Mouse (Mus musculus) forebrain, embryonic 16.5 days (tissue): ENCODE data around the gene Senp1. TPM values are rescaled to one million over a fixed set of nuclear protein-coding genes. Genes with fewer than 3 reads are reported as not detected.

Source experiments
- ATAC-seq: fragments of 200-750 bp; cut with Nextera tagmentation; 2 replicates; pipeline ENCODE4 v1.8.0; 2017; ENCODE audit warnings: mild to moderate bottlenecking, moderate library complexity
- H3K27ac ChIP-seq: fragments of 300-500 bp; sonication (generic); 2 replicates; pipeline ENCODE4 v1.5.1; 2014; ENCODE audit warnings: low read length, control low read depth
- H3K27me3 ChIP-seq: fragments of 300-500 bp; sonication (generic); replicated peaks from 2 replicates; pipeline ENCODE4 v1.6.1; 2014; ENCODE audit warnings: low read length; ENCODE audit not compliant: control insufficient read depth, insufficient read depth
- H3K36me3 ChIP-seq: fragments of 300-500 bp; sonication (generic); 2 replicates; pipeline ENCODE4 v1.6.1; 2014; ENCODE audit not compliant: control insufficient read depth, insufficient read depth
- H3K4me1 ChIP-seq: fragments of 300-500 bp; sonication (generic); replicated peaks from 2 replicates; pipeline ENCODE4 v1.6.1; 2014; ENCODE audit warnings: low read length; ENCODE audit not compliant: control insufficient read depth, insufficient read depth
- H3K4me2 ChIP-seq: fragments of 300-500 bp; sonication (generic); 2 replicates; pipeline ENCODE4 v1.6.1; 2014; ENCODE audit warnings: mild to moderate bottlenecking, low read length, control low read depth
- H3K4me3 ChIP-seq: fragments of 300-500 bp; sonication (generic); replicated peaks from 2 replicates; pipeline ENCODE4 v1.5.1; 2014; ENCODE audit warnings: mild to moderate bottlenecking, low read length, control low read depth
- H3K9ac ChIP-seq: fragments of 300-500 bp; sonication (generic); replicated peaks from 2 replicates; pipeline ENCODE4 v1.6.1; 2014; ENCODE audit warnings: low read depth, low read length, control low read depth
- H3K9me3 ChIP-seq: fragments of 300-500 bp; sonication (generic); 2 replicates; pipeline ENCODE4 v1.6.1; 2016; ENCODE audit warnings: low read length; ENCODE audit not compliant: control insufficient read depth
- WGBS: fragments of 180-500 bp; shearing (Covaris S2); extraction: QIAGEN DNeasy Blood & Tissue Kit; methylation state at CpG from one replicate; pipeline ENCODE4 v1.1.7; 2014; 5-methylcytosine and 5-hydroxymethylcytosine counted together
- polyA plus RNA-seq: library from polyadenylated mRNA; unstranded; fragments of >200 nt; fragmentation: Nextera tagmentation; extraction: Ambion mirVana; gene quantifications from 2 replicates; pipeline ENCODE4 v1.2.1, GENCODE M21; 2015

Gene Senp1
- polyA plus RNA-seq, 1 experiment from 2014 or later, result 26.9 TPM

DNA sequence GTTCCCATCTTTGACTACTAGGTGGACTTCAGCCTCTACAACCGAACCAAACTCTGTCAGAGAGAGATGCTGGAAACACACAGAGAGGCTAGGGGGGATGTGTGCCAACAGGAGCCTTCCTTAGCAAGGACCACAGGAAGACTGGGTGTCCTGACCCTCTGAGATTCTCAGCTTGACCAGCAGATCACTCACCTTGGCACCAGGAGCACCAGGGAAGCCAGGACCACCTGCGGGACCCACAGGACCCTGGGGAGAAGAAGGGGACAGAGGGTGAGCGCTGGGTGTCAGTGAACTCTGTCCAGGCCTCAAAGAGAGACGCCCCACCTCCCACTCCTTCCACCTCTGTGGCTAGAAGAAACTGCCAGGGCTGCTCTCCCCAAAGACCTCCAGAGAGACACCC is 102.8 kb downstream of the Senp1 start:
- H3K4me3 ChIP-seq, result no peak overlapping the region
- H3K9ac ChIP-seq, result no peak overlapping the region
- no peak overlapping the region for H3K4me2 ChIP-seq
- H3K27ac ChIP-seq, result no peak overlapping the region
- no peaks in the 10 kb centered on the region for H3K9me3 ChIP-seq
- WGBS, result 11% methylated on average over 3 of the region's 4 CpGs
- no peaks in the 10 kb centered on the region for H3K36me3 ChIP-seq
- no peaks in the 10 kb centered on the region for H3K27me3 ChIP-seq
- H3K4me1 ChIP-seq, result peaks cover 37% of the 10 kb centered on the region
- no peak for ATAC-seq

DNA sequence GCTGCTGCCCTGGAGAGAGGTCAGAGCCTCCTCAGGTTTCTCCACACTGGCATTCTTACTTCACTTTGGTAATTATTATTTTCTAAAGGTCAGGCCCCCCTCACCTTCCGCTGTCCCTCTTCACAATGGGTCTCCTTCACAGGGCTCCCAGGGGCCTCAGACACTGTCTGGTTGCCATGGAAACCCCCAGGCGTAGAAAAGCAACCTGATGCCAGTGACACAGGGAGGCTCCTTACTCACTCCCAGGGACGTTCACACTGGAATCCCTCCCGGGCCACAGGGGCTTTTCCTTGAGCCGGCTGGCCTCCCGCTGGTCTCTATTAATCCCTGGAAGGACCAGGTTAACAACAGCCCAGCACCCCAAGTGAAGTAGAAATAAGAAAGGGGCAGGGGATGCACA is 103.4 kb downstream of the Senp1 start:
- Histone ChIP-seq H3K36me3 (no peaks in the 10 kb centered on the region), H3K27me3 (no peaks in the 10 kb centered on the region), H3K9ac (no peak overlapping the region), H3K4me2 (0 out of 2 replicates have a peak overlapping the region, but pooled peaks have one; percentile 2), H3K4me3 (no peak overlapping the region), H3K27ac (no peak overlapping the region), H3K4me1 (peaks cover 37% of the 10 kb centered on the region), H3K9me3 (no peaks in the 10 kb centered on the region)
- WGBS, result 2% methylated on average over 6 of the region's 6 CpGs
- no peak for ATAC-seq

DNA sequence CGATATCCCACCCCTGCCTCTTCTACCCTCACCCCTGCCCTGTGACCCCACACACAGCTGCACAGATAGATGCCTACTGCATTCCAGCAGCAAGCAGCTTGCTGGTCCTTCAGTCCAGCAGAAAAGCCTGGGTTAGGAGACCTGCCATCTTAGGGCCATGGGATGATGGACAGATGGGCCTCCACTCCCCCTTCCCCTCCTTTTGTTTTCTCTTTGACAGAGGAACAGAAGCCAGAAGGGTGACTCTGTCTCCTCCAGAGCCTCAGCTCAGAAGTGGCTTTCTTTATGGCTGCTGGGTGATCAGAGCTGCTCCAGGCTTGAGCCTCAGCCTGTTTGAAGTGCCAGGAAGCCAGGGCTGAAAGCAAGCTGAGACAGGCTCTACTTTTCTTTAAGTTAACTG is 104.0 kb downstream of the Senp1 start:
- no peaks in the 10 kb centered on the region for H3K27me3 ChIP-seq
- peaks cover 37% of the 10 kb centered on the region for H3K4me1 ChIP-seq
- H3K9me3 ChIP-seq, result no peaks in the 10 kb centered on the region
- no peak overlapping the region for H3K4me3 ChIP-seq
- H3K4me2 ChIP-seq, result no peak overlapping the region
- 36% methylated on average over 1 of the region's 1 CpGs for WGBS
- no peak overlapping the region for H3K9ac ChIP-seq
- no peaks in the 10 kb centered on the region for H3K36me3 ChIP-seq
- no peak overlapping the region for H3K27ac ChIP-seq
- no peak for ATAC-seq

Other genes starting within 250 kb of the Senp1 start
- gene Hdac7, start 249.2 kb downstream of the Senp1 start, polyA plus RNA-seq, result 21.7 and 31.1 TPM in 2 replicates
- 0.20 TPM in 1 of 2 replicates, not detected in the other for gene Vdr, start 183.1 kb downstream of the Senp1 start, polyA plus RNA-seq
- 64.8 and 66.9 TPM in 2 replicates for gene Tmem106c, start 129.5 kb downstream of the Senp1 start, polyA plus RNA-seq
- gene Col2a1, start 89.0 kb downstream of the Senp1 start, polyA plus RNA-seq, result 16.6 and 35.1 TPM in 2 replicates
- 93.3 and 97.0 TPM in 2 replicates for gene Pfkm, start 1.2 kb downstream of the Senp1 start, polyA plus RNA-seq
- gene Asb8, start 71.9 kb upstream of the Senp1 start, polyA plus RNA-seq, result 48.5 and 51.1 TPM in 2 replicates
- gene Ccdc184, start 73.4 kb upstream of the Senp1 start, polyA plus RNA-seq, result 29.7 and 50.4 TPM in 2 replicates
- not detected in 2 replicates for gene Olfr288, start 101.8 kb upstream of the Senp1 start, polyA plus RNA-seq
- gene Gm44579, start 127.2 kb upstream of the Senp1 start, polyA plus RNA-seq, result not detected in 2 replicates
- gene Olfr287, start 127.3 kb upstream of the Senp1 start, polyA plus RNA-seq, result not detected in 2 replicates
- not detected in 2 replicates for gene Olfr286, start 140.7 kb upstream of the Senp1 start, polyA plus RNA-seq
- not detected in 2 replicates for gene H1fnt, start 163.5 kb upstream of the Senp1 start, polyA plus RNA-seq
- gene Zfp641, start 202.4 kb upstream of the Senp1 start, polyA plus RNA-seq, result 3.9 and 5.7 TPM in 2 replicates
- not detected in 2 replicates for gene Olfr285, start 223.6 kb upstream of the Senp1 start, polyA plus RNA-seq
- gene Olfr284, start 247.2 kb upstream of the Senp1 start, polyA plus RNA-seq, result not detected in 2 replicates